Mouse (Mus musculus) CD4-positive, CD25-positive, alpha-beta regulatory T cell, adult 9 weeks (primary cell): Measurements from ENCODE around the gene Zfp979. TPM values are rescaled to one million over a fixed set of nuclear protein-coding genes. Genes with fewer than 3 reads are reported as not detected.

Source experiments
- polyA plus RNA-seq: library from polyadenylated mRNA; unstranded; fragments of 100-300 nt; shearing (Covaris generic); gene quantifications from one replicate; pipeline ENCODE4 v1.2.1, GENCODE M21; 2017

Gene Zfp979
- 0.32 TPM for polyA plus RNA-seq

GRCm38 (mm10) chr4:147642413-147642812, at the start of gene Zfp979:
Zfp979 (minus strand) TSS chr4:147642513.

Other genes starting within 250 kb of the Zfp979 start
- 1.2 TPM for gene Zfp982, start 150.1 kb downstream of the Zfp979 start, polyA plus RNA-seq
- 0.38 TPM for gene Gm16503, start 102.3 kb downstream of the Zfp979 start, polyA plus RNA-seq
- 1.2 TPM for gene Zfp985, start 89.2 kb downstream of the Zfp979 start, polyA plus RNA-seq
- gene Zfp534, start 60.0 kb upstream of the Zfp979 start, polyA plus RNA-seq: 0.10 TPM
- gene Zfp984, start 167.3 kb upstream of the Zfp979 start, polyA plus RNA-seq: 31.9 TPM
- gene Zfp933, start 205.9 kb upstream of the Zfp979 start, polyA plus RNA-seq: 7.4 TPM
- 125 TPM for gene Miip, start 226.3 kb upstream of the Zfp979 start, polyA plus RNA-seq
- gene Fv1, start 226.5 kb upstream of the Zfp979 start, polyA plus RNA-seq: 5.5 TPM